Mouse (Mus musculus) R1 (cell line): ENCODE measurements around the gene Prps1l1.

ENCODE experiments used
- DNase-seq: peaks from one replicate; pipeline ENCODE4 v3.0.0-alpha.2; 2018; ENCODE audit warnings: low read depth, low spot score

Prps1l1 gene

DNA sequence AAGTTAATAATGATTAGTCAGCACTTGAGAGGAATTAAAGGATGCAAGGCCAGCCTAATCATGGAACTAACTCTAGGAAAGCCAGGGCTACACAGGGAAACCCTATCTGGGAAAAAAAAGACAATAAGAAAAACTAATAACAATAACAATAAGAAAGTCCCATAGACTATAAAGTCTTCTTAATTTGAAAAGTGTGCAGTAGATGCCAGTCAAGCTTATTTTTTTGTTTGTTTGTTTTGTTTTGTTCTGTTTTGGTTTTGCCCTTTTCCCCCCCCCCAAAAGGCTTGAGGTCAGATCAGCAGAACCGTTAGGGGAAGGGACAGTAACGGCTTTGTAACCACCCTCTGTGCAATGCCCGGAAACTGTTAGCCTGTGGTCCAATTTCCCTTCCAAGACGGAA is at the start of gene Prps1l1:
TSS of gene Prps1l1 (plus strand) at position 301 of the 400 bp plus-strand sequence.
- no peak for DNase-seq

DNA sequence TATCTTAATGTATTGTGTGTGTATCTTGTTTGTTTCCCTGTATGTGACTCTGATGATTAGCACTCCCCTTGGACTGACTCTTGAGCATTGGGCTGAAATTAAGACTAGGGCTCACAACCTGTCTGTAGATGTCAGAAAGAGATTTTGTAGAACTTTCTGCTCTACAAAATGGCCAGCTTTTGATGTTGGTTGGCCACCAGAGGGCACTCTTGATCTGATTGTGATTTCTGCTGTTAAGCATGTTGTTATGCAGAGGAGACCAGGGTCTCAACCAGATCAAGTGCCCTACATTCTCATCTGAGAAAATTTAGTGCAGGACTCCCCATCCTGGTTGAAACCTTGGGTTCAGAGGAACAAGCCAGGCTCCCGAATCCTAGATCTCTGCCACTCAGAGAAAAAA is 46.6 kb upstream of the Prps1l1 start:
- DNase-seq: peak; percentile 39

DNA sequence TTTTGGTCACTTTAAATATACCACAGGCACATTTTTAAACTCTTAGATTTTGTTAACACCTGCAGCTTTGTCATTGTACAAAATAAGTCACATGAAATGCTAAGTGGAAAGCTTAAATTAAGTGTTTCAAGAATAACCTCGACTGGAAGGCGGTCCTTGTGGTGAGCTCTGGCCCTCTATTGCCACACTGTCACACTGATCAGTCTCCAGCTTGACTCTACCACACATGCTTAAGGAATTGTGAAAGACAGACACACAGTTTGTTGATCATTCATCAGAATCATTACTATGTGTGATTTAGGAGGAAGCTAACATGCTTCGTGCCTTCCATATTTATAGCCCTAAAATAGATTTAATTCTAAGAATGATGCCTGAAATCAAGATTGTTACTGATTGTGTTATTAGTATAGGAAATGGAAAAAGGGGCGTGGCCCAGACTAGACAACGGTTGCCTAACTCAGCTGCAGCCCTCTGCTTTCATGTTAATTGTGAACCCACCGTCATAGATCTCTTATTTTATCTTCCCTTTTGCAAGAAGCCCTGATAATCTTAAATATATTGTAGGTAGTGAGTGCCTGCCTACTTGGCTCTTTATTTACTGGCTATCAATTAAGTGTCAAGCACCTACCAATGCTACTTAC is 35.4 kb upstream of the Prps1l1 start:
- no peak for DNase-seq

DNA sequence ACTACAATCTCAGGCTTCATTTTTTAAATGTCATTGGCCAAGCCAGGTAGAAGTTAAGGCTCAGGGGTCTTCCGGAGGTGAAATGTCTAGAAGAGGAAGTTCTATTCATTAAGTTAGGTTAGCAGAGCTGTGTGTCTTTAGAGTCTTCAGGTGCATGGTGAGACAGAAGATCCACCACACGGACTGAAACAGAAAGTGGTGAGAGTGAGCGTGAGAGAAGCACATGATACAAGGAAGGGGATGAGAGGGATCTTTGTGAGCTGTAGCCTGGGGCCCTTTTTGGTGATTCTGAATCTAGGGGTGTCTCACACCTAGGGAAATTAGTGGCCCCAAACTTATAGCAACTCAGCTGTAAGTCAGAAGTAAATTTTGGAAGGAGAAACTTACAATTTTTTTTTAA is 8.6 kb upstream of the Prps1l1 start:
- DNase-seq: no peak

DNA sequence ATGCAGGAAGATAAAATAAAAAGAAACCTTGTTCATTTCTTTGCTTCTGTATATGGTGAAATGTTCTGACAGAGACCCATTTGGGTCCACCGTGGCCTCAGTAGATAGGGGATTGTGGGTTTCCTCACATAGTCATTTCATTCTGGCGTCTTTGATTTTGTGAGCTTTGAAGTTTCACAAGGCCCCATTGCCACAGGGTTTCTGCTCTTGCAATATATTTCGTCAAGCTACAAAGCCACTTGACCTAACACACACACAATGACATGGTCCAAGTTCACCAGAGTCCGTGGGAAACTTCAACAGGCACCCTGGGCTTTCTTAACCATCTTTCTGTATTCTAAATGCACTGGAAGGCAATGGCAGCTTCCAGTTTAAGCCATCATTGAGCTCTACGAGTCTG is 1.3 kb downstream of the Prps1l1 start:
- no peak for DNase-seq

DNA sequence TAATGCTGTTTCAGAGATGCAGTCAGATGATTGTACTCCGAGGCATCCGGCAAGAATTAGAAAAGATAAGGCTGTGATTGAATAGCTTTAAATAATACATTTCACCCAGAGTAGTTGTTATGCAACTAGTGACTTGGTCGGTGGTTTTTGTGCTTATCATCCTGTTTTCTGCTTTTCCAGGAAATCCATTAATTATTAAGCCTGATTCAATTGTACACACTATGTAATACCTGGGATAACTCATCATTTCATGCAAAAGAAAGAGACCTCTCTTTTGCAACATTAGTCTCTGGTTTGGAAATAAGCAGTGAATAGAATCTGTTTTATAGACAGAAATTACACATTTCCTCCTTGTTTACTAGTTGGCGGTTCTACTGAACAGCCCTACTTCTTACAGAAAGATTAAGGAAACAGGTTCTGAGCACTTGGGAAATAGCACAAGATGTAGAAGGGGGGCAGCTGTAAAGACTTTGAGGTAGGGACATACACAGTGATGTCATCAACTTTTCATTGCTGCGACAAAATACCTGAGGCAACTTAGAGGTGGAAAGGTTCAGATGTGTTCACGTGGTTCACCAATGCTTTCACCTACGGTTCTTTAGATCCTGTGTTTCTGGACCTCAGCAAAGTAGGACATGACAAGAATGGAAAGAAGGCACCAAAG is 5.1 kb downstream of the Prps1l1 start:
- no peak for DNase-seq

DNA sequence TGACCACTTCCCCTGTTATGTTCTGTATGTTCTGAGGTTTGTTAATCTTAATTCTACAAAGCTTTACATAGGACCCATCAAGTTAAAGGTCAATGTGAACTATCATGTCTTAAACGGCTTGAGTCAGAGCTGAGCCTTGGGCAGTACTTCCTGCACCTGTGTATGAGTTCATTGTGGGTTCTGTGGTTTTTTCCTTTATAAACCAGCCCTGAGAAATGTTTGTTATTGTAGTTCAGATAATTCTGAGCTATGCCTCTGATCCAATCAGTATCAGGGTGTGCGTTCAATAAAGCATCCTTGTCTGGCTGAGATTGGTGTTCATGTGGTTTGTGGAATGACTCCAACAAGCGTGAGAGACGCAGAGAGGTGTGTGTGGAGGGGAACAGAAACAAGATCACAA is 5.8 kb downstream of the Prps1l1 start:
- DNase-seq: no peak

DNA sequence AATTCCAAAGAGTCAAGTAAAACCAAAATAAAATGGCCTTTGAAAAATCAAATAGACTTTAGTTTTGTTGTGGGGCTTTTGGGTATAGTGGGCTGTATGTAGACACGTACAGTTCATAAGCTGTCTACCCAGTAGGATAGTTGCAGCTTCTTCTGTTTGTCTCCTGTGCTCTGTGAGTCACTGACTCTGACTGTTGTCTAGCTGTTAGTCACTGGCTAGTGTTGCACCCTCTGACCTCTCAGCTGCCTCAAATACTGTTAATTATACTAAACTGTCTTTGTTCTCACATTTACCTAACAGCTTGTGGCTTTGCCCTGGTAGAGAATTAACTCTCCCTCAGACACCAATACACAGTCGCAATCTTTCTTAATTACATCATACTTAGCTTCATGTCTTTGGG is 7.3 kb downstream of the Prps1l1 start:
- no peak for DNase-seq

DNA sequence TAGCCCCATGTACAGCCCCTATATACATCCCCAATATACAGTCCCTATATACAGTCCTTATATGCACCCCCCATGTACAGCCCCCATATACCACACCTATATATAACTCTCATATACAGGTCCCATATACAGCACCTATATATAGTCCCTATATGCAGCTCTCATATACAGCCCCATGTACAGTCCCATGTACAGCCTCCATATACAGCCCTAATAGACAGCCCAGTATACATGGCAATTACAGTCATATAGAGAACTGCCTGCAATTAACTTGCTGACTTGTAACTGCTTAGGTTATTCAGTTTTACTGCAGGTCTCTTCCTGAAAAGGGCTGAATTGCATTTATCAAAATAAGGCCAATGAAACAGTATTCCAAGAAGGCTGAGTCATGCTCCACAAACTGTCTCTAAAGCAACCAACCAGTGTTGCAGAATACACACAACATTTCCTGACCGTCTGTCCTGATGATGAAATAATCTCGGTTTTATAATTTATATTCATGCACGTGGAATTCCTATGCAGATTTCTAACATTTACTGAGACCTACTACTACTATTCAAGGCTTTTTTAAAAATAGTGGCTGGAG is 13.1 kb downstream of the Prps1l1 start:
- no peak for DNase-seq

DNA sequence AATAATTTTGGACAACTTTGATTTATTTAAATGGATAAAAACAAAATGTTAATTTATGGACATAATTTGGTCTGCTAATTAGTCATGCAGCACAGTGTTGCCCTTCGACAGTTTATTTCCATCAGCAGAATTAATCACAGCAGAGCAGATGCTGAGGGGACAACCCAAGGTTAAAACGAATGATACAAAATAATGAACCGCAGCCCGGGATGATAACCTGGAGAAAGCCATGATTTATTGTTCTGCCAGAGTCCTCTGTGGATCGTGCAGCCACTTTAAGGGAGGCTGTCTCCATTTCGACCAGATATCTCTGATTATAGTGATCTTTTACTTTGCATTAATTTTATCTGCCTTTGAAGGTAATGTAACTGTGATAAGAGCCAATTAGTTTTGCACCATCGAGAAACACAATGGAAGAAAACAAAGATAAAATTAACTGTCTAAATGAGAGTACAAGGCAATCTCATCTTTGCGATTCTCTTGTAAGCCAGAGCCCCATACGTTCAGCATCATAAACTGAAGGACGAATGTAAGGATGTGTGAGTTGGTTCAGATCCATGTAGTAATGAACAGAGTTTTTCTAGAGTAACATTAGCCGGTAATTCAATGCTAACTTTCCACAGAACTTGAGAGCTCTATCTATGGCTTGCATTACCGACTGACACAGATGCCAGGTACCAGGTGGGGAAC is 14.4 kb downstream of the Prps1l1 start:
- DNase-seq: no peak

DNA sequence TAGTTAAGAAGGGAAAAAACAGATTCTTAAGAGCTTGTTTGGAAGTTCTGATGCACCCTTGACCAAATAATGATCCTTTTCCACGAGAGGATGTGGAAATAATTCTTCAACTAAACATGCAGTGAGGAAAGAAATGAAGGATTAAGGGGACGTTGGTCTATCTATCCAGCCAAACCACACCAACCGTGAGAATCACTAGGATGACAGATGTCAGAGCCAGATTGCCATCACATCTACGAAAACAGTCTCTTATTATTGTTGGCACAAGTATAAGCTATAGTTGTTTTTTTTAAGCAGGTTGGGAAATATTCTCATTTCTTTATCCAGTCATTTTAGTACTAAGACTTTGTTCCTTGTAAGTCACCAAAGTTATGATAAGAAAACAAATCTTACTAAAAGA is 15.8 kb downstream of the Prps1l1 start:
- no peak for DNase-seq

DNA sequence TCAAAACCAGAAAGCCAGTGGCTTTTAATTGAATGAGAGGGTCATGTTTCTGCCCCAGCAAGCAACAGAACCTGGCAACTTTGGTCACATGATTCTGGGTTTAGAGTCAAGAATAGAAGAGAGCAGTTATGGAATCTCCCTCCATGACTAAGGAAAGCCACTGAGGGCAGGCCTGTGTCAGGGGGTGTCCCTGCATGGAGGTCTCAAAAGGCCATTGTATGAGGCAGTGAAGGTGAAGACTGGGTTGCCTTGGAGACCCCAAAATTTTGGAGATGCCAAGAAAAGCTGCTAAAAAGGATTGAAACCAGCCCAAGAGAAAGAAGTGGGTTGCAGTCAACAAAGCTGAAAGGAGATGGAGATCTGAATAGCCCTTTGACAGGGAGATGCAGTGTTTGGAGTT is 21.2 kb downstream of the Prps1l1 start:
- no peak for DNase-seq

DNA sequence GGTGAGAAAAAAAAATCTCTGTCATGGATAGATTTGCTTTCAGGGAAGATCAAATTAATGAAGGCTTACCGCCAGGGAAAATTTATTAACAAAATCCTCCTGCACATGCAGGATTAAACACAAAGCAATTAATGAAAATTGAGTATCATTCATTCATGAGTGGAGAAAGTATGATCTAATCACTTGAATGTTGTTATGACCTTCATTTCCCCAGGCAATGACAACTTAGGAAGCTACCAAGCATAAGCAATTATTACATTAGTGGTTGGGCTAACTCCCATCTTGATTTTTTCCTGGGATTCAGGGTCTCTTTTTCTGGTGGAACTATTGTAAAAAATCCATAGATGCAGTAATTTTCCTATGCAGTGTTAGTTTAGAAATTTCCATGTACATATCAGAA is 23.3 kb downstream of the Prps1l1 start:
- DNase-seq: no peak

DNA sequence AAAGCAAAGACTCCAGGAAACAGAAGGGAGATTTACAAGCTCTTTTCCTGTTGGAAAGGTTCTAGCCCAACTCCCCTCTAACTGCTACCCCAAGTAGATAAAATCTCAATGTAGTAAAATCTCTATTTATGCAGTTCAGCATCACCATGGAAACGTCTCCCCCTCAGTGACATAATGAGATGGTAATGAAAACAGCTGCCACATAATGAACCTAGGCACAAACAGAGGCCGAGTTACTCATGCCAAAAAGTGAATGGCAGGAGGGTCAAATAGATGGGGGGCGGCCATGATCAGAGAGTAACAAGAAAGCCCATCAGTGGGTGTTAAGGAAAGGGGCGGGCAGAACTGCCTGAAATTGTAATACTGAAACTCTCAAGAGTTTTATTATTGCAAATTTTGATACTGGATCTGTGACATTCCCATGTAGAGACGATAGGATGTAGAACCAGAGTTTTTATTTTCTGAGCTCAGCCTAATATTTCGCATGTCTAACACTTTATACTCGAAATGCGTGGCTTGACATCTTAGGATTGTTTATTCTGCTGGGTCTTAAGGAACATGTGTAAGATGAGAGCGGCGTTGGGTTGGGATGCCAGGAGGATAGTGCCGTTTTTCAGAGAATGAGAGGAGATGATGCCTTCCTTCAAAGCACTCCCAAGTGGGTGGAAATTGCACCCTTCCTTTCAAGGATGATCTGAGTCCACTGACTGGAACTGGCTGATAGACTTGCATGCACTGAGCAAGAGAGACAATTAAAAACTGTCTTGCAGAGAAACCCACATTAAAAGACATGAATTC is 24.0 kb downstream of the Prps1l1 start:
- DNase-seq: no peak

DNA sequence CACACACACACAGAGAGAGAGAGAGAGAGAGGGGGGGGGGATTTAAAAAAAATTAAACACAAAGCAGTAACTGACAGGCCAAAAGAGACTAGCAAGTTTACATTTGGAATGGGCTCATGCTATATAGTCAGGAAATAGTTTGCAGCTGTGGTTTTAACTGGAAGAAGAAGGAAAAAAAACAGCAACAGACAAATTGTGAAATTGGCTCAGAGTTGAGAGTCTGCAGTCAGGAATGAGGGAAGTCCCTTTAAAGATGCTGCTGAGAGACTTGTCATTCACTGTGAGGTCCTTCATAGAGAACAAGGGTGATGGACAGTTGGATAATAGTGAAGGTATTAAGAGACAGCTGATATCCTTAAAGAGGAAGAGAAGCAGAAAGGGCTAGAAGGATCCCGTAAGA is 26.9 kb downstream of the Prps1l1 start:
- DNase-seq: no peak

DNA sequence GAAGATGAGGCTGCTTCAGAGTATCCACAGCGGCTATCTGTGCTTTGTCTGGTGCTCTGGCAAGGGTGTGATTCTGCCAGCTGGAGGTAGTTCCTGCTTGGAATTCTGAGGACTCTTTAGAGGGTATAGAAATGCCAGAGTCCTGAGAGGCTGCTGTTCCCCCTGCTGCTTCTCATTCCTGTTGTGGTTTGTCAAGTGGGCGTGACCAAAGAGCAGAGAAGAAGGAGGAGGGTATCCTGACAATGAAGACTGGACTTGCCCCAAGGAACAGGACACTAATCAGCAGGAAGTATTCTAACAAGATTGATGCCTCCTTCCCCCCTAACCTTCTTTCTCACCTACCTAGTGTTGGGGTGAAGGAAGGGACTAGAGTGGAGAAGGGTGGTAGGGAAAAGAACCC is 29.4 kb downstream of the Prps1l1 start:
- DNase-seq: peak; percentile 4

DNA sequence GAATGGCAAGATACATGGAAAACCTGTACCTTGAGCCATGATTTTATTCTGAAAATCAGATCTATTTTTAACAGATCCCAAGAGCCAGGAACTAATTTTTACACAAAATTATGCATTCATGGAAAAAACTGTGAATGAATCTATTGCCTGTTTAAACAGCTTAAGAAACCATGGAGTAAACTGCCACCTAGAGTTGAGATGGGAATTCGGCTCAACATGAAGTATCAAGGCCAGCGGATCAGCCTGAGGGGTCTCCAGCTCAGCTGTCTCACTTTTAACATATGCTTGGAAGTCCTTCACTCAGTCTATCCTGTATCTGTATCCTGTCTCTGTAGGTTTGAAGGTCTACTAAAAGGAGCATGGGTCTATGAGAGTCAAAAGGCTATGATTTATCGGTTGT is 31.5 kb downstream of the Prps1l1 start:
- DNase-seq: no peak

DNA sequence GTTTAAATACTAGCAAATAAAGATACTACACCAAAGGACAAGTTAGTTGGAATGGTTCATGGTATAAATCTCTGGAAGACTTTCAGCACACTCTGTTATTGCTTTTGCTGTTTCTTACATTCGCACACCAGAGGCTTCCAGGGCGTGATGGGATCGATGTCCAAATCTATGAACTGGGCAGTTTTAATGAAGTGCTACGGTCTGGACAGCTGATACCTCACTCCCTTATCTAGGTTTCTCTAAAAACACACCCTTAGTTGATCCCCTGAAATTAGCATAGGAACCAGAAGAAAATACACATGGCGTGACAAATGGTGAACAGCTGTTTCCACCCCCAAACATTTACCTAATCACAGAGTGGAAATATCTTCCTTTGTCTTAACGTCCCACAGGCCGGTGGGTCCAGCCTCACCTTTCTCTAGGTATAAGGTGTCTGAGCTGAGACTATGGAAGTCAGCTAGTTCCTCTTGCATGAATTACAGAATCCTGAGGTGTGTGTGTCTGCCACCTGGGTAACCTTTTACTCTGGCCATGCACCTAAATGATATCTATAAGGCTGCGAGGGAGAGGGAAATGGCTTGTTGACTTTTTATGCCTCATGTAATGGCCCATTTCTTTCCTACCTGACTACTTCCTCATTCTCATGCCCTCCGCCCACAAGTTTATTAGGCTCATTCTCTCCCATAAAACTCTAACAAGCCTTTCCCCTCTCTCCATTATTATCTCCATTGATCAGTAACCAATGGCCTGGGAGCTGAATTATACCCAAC is 32.1 kb downstream of the Prps1l1 start:
- DNase-seq: no peak

DNA sequence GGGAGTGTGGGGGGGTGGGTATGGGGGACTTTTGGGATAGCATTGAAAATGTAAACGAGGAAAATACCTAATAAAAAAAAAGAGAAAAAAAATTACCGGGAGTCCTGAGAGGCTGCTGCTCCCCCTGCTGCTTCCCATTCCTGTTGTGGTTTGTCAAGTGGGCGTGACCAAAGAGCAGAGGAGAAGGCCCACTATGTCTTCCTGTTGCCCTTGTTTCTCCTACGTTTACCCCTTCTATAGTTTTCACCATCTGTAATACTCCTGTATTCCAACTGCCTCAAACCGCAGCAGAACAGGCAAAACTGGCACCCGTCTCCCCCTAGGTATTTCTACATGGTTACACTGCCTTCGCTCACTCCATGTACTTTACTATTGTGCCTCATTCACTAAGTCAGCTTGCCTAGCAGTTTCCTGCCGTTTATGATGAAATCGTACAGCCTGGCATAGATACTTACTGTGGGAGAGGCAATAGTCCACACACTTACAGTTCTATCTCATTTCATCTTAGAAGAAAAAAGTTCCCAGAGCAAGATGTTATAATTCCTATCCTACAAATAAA is 34.2 kb downstream of the Prps1l1 start:
- no peak for DNase-seq

DNA sequence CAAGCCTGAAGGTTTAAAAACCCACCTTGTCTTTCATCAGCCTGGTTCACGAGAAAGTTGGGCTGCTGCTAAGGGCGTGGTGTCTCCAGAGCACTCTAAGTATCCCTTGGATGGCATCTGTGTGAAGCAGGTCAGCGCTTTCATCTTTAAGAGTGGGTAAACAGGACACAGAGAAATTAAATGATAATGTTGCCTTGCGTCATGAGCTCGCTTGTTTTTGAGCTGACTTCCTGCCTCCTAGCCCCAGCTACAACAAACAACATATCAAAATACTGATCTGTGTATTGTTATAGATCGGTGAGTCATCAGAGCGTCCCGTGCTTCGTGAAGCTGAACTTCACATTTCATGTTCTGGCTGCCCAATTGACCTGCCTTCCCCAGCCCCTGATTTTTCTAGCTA is 36.7 kb downstream of the Prps1l1 start:
- DNase-seq: no peak

DNA sequence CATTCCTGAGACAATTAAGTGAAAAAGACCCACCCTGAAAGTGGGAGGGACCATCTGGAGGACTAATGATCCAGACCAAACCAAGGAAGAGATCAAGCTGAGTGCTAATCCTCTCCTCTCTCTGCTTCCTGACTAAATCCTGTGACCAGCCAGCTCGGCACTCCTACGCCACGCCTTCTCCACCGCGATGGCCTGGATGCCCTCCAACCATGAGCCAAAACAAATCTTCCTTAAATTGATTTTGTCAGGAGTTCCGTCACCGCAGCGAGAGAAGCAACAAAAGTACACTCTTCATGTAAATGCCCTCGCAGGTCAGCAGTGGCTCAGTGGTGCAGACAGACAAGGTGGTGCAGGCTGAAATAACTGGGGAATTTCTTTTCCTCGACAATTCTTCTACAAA is 37.5 kb downstream of the Prps1l1 start:
- DNase-seq: no peak
